Mouse (Mus musculus) megakaryocyte, embryonic 14.5 days (primary cell): ENCODE measurements around the gene Pcsk6. TPM values are rescaled to one million over a fixed set of nuclear protein-coding genes. Genes with fewer than 3 reads are reported as not detected.

Experiments used
- H3K27me3 ChIP-seq: replicated peaks from 2 replicates; pipeline ENCODE3; 2012; ENCODE audit warnings: inconsistent platforms
- H3K36me3 ChIP-seq: replicated peaks from 2 replicates; pipeline ENCODE3; 2012; ENCODE audit warnings: low read length, inconsistent platforms, mixed read lengths
- H3K4me1 ChIP-seq: 2 replicates; pipeline ENCODE4 v1.6.1; 2012; ENCODE audit warnings: inconsistent platforms
- H3K4me3 ChIP-seq: replicated peaks from 2 replicates; pipeline ENCODE3; 2012; ENCODE audit warnings: moderate library complexity, mild to moderate bottlenecking, inconsistent platforms
- H3K9me3 ChIP-seq: 2 replicates; pipeline ENCODE4 v1.6.1; 2012; ENCODE audit warnings: inconsistent platforms
- FLI1 ChIP-seq: IDR thresholded peaks from 2 replicates; pipeline ENCODE4 v1.6.1; 2012; ENCODE audit warnings: low read length, inconsistent platforms, mixed read lengths
- GATA1 ChIP-seq: IDR thresholded peaks from 3 replicates; pipeline ENCODE4 v1.6.1; 2012; ENCODE audit warnings: mixed read lengths, low read length, inconsistent platforms, borderline replicate concordance
- polyA plus RNA-seq: library from polyadenylated mRNA; stranded (reverse); fragments of >175 nt; gene quantifications from 2 replicates; pipeline ENCODE4 v1.2.3, GENCODE M21; 2012; ENCODE audit warnings: low replicate concordance; ENCODE audit not compliant: insufficient read depth

Gene Pcsk6
- polyA plus RNA-seq, 1 experiment = not detected

DNA sequence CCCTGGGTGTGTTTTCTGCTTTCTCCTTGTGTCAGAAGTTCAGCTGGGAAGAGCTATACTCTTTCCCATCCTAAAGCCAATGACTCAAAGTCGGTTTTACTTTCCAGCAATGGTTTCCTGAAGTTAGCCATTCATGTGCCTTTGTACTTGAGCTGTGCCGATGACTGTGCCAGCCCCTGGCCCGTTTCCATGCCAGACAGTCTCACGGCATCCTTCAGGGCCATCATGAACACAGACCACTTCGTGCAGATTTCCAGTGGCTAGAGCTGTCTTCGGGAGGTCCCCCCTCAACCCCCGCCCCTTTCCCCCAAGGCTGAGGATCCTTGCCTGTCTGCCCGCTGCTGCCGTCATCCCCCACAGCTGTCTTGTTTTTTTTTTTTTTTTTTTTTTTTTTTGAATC lies 17.8 kb downstream of the Pcsk6 start:
- H3K4me1 ChIP-seq = no peaks in the 10 kb centered on the region
- peaks cover 2% of the 10 kb centered on the region for H3K27me3 ChIP-seq
- H3K9me3 ChIP-seq = no peaks in the 10 kb centered on the region
- H3K36me3 ChIP-seq = no peaks in the 10 kb centered on the region
- TF ChIP-seq GATA1 (no peak), FLI1 (no peak)
- H3K4me3 ChIP-seq = no peak overlapping the region

DNA sequence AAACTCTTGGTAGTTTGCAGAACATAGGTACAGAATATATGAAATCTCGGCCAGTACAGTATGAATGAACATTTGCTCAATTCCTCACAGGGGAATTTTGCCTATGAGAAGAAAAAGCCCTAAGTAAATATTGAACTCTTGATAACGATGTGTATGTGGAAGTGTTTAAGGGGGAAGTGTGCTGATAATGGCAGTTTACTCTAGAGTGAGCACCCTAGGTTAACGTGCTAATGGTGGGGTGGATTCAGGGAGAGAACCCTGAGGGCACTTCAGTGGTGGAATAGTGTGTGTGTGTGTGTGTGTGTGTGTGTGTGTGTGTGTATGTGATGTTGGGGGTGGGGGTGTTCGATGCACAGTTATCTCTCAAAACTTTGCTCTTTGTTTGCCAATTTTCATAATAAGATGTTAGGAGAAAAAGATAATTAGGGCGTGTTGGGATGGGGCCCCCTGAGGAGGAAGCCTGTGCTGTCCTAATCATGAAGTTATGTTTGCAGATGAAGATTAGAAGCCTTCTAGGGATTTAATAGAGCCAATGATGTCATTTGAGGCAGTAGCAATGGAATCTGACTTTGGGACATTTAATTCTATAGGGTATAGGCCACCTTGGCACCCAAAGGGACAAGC lies 19.2 kb downstream of the Pcsk6 start:
- Histone ChIP-seq H3K36me3 (no peaks in the 10 kb centered on the region), H3K27me3 (peaks cover 2% of the 10 kb centered on the region), H3K4me3 (no peak overlapping the region), H3K9me3 (no peaks in the 10 kb centered on the region), H3K4me1 (no peaks in the 10 kb centered on the region)
- no peak for TF ChIP-seq FLI1
- TF ChIP-seq GATA1 = no peak

DNA sequence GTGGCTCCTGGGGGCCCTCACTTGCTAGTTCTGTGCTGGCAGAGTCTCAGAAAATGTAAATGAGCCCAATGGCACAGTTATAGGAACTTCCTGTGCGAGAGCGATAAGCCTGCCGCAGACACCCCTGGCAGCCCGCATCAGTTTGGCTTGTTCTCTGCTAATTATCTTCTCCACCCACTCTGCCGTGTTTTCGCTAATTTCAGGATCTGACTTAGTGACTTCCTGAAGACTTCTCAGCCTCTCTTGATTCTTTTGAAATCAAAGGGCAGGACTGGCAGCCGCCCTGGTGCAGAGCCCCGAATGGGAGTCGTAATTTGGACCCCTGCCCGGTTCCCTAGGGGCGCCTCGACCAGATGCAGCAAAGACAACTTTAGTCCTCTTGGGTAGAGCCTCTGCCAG lies 19.8 kb downstream of the Pcsk6 start:
- H3K27me3 ChIP-seq = peaks cover 2% of the 10 kb centered on the region
- H3K4me1 ChIP-seq = no peaks in the 10 kb centered on the region
- H3K4me3 ChIP-seq = no peak overlapping the region
- TF ChIP-seq FLI1 (no peak), GATA1 (no peak)
- H3K9me3 ChIP-seq = no peaks in the 10 kb centered on the region
- no peaks in the 10 kb centered on the region for H3K36me3 ChIP-seq

DNA sequence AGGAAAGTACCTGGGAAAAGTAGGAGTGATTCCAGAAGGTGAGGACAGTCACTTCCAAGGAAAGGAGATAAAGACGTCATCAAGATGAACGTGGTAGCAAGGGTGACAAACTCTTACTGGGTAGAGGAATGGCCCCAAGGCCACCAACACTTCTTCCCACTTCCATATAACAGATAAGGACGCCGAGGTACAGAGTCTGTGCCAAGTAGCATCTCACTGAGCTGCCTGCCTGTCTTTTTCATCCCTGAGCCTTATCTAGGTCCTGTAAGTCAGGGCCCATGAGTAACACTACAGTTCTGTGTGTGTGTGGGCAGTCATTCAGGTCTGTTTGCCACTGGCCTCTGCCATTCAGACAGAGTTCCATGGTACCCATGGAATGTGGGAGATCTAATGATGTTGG lies 23.4 kb downstream of the Pcsk6 start:
- no peaks in the 10 kb centered on the region for H3K4me1 ChIP-seq
- TF ChIP-seq GATA1 (no peak), FLI1 (no peak)

DNA sequence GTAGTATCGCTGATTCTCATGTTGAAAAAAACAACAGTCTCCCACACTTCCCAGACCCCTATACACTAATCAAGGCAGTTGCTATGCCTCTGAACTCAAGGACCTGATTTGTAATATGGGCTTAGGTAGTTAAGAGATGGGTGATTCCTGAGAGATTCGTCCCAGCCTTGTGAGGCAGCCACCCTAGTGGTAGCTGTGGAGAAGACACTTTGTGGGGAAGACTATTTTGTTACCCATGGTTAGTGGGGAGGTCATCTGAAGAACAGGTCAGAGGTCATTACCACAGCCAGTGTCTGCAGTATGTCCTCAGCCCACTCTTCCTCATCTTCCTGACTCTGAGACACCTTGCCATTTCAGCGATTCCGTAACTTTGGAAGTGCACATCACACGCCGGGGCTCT lies 24.3 kb downstream of the Pcsk6 start:
- Histone ChIP-seq H3K36me3 (no peaks in the 10 kb centered on the region), H3K4me3 (no peak overlapping the region), H3K4me1 (no peaks in the 10 kb centered on the region), H3K9me3 (no peaks in the 10 kb centered on the region), H3K27me3 (peaks cover 3% of the 10 kb centered on the region)
- TF ChIP-seq FLI1 (no peak), GATA1 (no peak)

More for the DNA sequence above, 23.4 kb downstream of the Pcsk6 start:
- peaks cover 3% of the 10 kb centered on the region for H3K27me3 ChIP-seq
- no peaks in the 10 kb centered on the region for H3K9me3 ChIP-seq
- H3K36me3 ChIP-seq = no peaks in the 10 kb centered on the region
- no peak overlapping the region for H3K4me3 ChIP-seq

DNA sequence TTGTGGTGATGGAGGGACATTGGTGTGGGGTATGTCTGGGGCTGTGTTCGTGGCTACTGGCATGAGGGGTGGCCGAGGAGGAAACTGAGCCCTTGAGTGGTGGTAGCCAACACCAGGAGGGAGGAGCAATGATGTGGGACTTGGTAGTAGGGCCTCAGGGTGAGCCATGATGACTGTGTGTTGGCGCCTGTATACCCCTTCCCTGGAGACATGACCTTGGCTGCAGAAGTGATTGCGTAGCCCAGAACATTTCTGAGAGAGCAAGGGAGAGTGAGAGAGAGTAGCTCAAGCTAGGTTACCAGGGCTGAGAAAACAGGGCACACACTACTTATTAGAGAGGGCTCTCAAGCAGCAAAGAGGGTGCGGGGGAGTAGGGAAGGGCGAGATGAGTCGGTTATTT lies 30.3 kb downstream of the Pcsk6 start:
- Histone ChIP-seq H3K4me3 (no peak overlapping the region), H3K4me1 (no peaks in the 10 kb centered on the region), H3K9me3 (peaks cover 3% of the 10 kb centered on the region; the same call in 1 of the 2 replicates), H3K36me3 (no peaks in the 10 kb centered on the region), H3K27me3 (peaks cover 9% of the 10 kb centered on the region)
- TF ChIP-seq FLI1 = no peak
- no peak for TF ChIP-seq GATA1

DNA sequence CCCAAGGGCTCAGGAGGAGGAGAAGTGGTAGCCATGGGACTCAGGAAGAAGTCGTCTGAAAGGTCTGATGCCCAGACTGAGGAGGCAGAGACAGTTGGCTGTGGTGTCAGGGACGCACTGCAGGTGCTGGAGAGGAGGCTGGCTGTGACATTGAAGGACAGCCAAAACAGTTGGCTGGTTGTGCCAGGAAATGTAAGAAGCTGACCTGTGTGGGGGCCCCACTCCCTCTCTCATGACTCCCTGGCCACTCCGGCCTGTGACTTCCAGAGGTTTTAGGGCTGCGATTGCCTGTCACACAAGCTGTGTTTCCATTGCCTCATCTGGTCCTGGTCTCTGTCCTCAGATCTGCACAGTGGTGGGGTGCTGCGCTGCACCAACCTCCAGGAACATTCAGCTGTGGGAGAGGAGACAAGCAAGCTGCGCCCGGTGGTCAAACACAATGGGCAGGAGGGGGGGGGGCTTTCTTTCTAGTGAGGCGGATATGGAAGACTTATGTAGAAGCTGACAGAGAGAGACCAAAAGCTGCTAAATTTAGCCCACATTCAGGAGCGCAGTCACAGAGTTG lies 30.8 kb downstream of the Pcsk6 start:
- Histone ChIP-seq H3K27me3 (peaks cover 9% of the 10 kb centered on the region), H3K36me3 (no peaks in the 10 kb centered on the region), H3K4me1 (no peaks in the 10 kb centered on the region), H3K9me3 (peaks cover 8% of the 10 kb centered on the region; the same call in 1 of the 2 replicates), H3K4me3 (no peak overlapping the region)
- TF ChIP-seq GATA1 (no peak), FLI1 (no peak)

DNA sequence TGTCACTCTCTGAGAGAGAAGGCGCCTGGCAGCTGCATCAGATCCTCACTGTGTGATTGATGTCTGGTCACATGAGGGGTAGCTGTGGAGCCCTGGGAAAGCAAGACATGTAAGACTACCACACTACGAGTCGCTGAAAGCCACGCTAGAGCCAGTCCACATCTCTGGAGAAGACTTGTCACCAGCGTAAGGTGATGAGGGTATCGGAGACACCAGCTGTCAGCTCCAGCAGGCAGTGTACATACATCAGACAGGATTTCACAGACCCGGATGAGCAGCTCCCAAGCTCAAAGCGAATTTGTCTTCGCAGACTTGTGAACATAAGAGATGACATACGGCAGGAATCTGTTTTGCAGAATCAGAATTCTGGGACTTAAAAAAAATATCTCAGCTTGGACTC lies 32.0 kb downstream of the Pcsk6 start:
- H3K4me1 ChIP-seq = no peaks in the 10 kb centered on the region
- H3K4me3 ChIP-seq = no peak overlapping the region
- TF ChIP-seq GATA1 (no peak), FLI1 (no peak)
- peaks cover 18% of the 10 kb centered on the region for H3K9me3 ChIP-seq
- peaks cover 7% of the 10 kb centered on the region for H3K27me3 ChIP-seq
- H3K36me3 ChIP-seq = no peaks in the 10 kb centered on the region

DNA sequence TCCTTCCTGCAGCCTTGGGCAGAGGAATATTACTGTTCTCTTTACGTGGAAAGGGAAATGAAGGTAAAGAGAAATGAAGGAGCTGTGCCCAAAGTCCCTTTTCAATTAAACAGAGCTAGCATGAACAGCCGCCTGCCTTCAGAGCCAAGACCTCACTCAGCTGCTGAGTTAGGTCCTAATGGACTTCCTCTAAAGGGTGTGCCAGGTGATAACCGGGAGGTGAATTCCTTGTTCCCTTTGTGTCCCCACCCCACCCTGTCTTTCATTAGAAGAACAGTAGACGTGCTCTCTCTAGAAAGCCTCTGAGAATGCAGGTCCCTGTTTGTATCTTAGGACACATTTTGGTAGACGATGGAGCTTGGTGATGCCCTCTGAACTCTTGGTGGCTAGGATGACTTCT lies 33.7 kb downstream of the Pcsk6 start:
- Histone ChIP-seq H3K9me3 (peaks cover 26% of the 10 kb centered on the region), H3K4me3 (no peak overlapping the region), H3K36me3 (no peaks in the 10 kb centered on the region), H3K4me1 (no peaks in the 10 kb centered on the region), H3K27me3 (peaks cover 7% of the 10 kb centered on the region)
- TF ChIP-seq GATA1 (no peak), FLI1 (no peak)

DNA sequence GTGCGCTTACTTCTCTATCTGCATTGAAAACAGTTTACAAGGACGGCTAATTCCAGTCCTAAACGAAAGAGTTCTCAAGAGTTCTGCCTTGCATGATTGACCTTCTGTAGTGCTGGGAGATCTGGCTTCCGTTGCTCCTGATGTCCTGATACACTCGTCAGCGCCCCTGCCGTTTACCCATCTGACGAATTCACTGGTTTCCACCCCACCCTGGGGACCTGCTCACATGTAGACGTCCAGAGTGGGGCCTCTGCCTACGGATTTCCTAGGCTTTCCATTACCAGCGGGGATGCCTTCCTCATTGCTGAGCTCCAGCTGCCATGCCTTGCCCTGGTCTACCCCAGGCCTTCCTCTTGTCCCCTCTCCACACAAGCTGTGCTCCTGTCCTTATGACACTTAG lies 39.7 kb downstream of the Pcsk6 start:
- Histone ChIP-seq H3K36me3 (no peaks in the 10 kb centered on the region), H3K9me3 (peaks cover 26% of the 10 kb centered on the region), H3K27me3 (peaks cover 5% of the 10 kb centered on the region), H3K4me1 (no peaks in the 10 kb centered on the region), H3K4me3 (no peak overlapping the region)
- TF ChIP-seq FLI1 (no peak), GATA1 (no peak)

DNA sequence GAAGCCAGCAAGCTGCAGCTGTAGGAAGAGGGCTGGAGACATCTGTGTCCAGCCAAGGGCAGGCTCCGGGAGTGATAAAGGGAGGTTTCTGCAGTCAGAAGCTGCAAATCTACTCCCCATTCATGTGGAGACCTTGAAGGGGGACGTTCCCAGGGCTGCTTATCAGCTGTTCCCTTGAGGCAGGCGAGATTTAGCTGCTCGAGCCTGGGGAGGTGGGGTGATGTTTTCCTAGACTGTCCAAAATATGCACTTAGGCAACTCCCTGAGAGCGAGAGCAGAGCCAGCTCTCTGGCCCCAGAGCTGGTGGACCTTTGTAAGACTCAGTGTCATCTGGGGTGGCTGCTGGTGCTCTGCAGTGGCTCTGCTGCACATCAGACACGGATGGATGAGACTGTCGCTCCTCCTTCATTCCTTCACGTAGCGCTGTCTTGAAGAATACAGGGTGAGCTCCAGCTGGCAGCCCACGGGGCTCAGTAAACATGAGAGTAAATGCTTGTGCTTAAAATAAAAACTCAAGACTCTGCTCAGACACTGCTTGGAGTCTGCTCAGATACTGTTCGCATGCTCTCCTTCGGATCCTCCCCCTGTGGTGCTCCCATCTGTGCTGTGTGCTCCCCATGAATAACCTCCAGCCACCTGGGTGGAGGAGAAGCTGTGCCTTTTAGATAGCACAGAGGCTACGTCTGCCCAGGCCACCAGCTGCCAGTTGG lies 41.1 kb downstream of the Pcsk6 start:
- H3K4me1 ChIP-seq = no peaks in the 10 kb centered on the region
- no peaks in the 10 kb centered on the region for H3K36me3 ChIP-seq
- peaks cover 6% of the 10 kb centered on the region for H3K27me3 ChIP-seq
- no peak overlapping the region for H3K4me3 ChIP-seq
- peaks cover 17% of the 10 kb centered on the region for H3K9me3 ChIP-seq
- TF ChIP-seq GATA1 = no peak
- TF ChIP-seq FLI1 = no peak
